Mouse (Mus musculus) spleen, postnatal 36 days (tissue): ENCODE data around the gene Mapt.
"Not testable (repeated sequence)": the region's sequence is repeated elsewhere in the genome, so short reads cannot be mapped to it uniquely, and the experiment has no call there.

Experiments
- DNase-seq, 2 experiments: peaks; one replicate each; pipeline ENCODE4 v3.0.0; 2022; ENCODE audit warnings: low spot score in 2 of 2, mixed read lengths in 1 of 2

Gene Mapt

DNA sequence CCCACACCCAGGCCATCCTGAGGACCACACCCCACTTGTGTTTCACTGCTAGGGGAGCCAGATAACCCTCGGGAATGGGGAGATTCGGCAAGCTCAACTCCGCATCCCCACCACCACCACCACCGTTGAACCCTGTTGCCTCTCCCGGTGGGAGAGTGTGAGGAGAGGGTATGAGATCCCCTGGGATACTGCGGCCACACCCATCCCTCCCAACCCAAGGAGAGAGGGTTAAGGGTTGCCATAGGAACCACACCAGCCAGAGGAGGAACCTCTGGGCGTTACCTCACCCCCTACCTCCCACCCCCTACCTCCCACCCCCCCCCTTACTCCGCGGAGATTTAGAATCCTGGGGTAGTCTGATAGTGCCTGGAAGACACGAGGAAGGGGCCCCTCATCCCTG lies 1.9 kb downstream of the Mapt start:
- DNase-seq, result no peak

DNA sequence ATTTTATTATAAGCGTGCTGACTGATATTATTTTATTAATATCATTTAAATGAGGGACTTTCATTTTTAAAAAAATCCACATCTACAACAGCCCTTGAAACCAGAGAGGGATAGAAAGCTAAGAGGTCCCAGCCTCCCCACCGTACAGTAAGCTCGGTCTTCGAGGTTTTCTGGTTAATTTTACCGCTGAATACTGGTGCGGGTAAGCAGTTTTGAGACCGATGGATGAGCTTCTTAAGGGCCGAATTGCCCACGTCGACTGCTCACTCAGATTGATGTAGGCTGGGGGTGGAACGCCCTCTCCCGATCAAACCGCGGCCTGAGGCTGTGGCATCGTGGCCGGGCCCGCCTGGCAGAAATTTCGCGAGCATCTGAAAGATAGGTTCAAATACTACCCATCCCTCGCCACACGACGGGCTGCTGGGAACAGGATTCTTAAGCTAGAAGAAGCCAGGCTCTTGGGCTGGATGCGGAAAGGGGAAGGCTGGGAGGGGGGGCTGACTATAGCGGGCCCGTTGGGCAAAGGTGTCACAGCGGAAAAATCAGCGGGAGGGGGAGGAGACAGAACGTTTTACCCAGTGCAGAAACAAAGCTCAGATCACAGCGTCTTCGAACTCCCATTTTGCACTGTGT lies 2.5 kb downstream of the Mapt start:
- DNase-seq, result no peak

- DNase-seq, result no peak
Observed at GRCm38 (mm10) chr11:104234680-104235079, 3.5 kb downstream of the Mapt start.

DNA sequence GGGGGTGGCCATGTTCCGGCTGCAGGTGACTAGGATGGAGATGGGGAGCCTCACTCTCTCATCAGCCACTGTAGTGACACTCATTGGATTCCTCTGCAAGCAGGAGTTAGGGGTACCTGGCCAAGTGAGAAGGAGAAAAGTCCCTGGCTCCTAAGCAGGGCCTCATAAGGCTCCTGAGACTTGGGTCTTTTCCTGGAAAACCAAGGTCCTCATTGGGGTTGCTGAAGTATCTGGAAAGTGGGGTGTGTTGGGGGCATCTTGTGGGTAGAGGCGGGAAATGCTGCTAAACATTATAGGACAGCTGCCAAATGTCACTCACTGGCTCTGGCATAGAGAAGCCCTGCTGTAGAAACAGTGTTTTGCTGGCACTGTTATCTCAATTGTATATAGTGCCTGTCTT lies 4.7 kb downstream of the Mapt start:
- no peak for DNase-seq

GRCm38 (mm10) chr11:104237226-104237625 lies 6.0 kb downstream of the Mapt start:
- no peak for DNase-seq

DNA sequence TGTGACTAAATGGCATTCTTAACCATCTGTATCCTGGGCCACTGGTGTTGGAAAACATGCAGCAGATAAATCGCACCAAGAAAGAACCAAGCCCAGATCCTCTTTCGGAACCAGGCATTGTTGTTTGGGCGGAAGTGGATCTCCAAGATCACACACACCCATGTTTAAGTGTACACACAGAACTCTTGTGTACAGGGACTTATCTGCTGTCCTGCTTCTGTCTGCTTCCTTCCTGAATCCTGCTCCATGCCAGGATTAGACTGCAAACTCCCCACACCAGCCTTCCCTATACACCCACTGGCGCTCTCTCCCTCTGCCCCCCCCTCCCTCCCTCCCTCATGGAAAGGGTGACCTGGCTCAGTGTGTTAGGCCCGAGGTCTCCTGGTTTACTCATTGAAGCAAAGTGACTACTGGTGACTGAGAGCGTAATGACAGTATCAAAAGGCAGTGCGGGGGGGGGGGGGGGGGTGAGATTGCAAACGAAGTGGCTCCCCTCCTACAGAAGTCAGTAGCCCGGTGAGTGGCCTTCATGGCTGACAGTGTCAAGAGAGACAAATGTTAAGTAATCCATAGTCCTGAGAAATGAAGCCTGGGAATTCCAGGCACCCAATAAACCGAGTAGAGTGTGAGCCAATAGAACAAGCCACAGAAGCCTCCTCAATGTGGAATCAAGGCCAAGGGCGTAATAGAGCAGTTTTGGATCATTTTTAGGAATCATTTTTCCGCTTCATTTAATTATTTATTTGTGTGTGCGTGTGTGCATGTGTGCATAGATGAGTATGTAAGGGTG lies 7.0 kb downstream of the Mapt start:
- DNase-seq, result no peak

GRCm38 (mm10) chr11:104245478-104245877 lies 14.3 kb downstream of the Mapt start:
- DNase-seq, result not testable (repeated sequence)

- DNase-seq, result no peak
Observed at GRCm38 (mm10) chr11:104246171-104246694, 15.0 kb downstream of the Mapt start.

DNA sequence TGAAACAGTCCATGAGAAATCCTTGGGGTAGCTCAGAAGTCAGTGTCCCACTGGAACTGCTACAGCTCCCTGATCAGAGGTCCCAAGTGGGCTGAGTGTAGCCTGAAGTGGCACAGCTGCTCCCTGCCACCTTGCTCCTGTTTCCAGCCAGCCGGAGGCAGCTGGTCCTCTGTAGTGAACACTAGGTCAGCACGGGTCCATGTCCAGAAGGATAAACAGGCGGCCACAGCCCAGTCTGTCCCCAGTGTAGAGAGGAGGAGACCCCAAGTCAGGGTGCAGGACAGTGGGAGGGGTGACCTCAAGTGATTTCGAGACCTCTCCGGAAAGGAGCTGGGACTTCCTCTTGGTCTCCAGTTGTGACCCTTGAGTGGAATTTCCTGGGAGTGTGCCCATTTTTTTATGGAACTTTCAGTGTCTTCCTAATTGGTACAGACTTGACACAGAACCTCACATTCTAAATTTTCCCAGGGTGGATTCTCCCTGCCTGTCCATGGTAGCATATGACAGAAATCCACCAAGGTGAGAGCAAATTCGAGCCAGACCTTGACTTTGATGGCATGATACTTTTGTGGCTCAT lies 16.0 kb downstream of the Mapt start:
- peak in 1 of 2 experiments; percentile 15 for DNase-seq

DNA sequence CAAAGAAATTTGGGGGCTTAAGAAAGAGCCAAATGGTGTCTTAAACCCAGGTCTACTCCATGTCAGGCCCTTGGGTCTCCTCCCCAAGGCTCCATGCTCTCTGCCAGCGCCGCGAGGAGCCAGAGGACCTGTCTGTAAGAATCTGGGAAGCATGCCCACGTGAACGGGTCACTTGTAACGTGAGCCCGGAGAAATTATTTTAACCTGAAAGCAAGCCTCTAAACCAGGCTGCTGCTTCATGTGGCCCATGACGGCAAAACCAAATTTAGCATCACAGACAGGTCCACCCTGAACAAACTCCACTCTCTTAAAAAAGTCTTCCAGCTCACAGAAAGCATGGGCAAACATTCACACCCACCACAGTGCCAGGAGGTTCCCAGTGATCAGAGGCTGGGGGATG lies 18.2 kb downstream of the Mapt start:
- DNase-seq, result no peak

DNA sequence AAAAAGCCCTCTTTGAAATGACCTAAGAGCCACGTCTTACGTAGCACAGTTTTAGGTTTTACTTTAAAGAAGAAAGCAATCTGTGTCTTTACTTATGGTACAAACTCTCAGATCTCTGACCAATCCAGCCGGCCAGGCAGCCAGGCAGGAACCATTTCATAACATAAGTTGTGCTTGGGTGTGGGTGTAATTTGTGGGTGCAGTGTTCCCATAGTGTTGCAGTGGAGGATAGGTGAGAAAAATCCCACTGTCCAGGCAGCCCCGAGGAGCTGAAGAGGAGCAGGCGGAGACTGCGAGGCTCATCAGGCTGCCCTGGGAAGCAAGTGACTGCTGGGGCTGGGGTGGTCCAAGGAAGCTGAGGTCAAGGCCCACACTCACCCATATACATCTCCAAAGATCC lies 19.9 kb downstream of the Mapt start:
- DNase-seq, result no peak

DNA sequence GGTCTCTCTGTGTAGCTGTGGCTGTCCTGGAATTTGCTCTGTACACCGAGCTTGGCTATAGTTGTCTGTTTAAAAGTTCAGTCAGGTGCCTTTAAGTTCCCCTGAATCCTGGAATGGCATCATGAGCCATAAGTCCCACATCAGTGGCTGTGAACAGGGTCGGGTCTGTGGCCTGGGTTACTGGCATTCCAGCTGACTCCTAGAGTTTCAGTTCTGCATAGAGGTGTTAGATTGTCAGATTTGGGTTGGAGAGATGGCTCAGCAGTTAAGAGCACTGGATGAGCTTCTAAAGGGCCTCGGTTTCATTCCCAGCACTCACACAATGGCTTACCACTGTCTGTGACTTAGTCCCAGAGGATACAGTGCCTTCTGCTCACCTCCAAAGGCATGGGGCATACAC lies 20.9 kb downstream of the Mapt start:
- no peak for DNase-seq

DNA sequence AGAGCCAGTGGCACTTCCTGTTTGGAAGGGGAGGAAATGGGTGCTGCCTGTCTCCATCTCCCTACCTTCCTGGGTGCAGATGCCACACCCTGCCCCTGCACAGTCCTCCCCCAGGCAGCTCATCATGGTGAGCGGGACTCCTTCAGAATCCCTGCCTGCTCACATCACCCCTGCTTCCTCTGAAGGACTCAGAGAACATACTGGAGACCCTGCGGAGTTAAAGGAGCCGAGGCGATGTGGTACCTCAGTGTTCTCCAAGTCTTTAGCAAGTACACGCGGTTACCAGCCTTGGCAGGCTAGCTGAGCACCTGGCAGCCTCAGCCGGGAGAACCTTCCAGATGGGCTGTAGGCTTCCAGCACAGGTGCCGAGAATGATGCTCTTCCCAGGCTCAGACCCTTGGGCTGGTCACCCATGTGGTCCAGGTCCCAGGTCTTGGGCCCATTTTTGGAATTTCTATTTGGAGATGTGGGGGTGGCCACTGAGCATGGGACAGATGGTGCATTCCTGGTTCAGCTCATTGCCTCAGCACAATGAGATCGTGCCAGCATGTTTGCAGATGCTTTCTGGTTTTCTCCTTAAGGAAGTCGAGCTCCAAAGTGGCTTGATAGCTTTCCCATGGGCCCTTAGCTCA lies 23.3 kb downstream of the Mapt start:
- DNase-seq, result no peak

GRCm38 (mm10) chr11:104256179-104256578 lies 25.0 kb downstream of the Mapt start:
- no peak for DNase-seq

DNA sequence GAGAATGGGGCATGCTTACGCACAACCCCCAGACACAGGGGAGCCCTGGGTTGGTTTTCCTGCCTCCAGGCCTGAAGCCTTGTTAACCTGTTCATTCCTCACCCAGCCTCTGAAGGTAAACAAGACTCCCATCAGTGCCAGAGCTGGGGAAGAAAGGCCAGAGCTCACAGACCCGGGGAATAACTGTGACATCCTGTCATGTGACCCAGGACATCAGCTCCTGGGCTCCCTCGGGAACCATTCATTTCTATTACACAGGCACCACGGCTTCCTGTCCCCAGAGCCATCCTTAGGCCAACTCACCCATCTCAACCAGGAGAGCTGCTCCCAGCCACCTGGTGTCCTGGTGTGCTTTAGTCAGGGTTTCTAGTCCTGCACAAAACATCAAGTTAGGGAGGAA lies 27.8 kb downstream of the Mapt start:
- DNase-seq, result no peak

GRCm38 (mm10) chr11:104264683-104265082 lies 33.5 kb downstream of the Mapt start:
- no peak for DNase-seq

GRCm38 (mm10) chr11:104265669-104266068 lies 34.5 kb downstream of the Mapt start:
- DNase-seq, result no peak

DNA sequence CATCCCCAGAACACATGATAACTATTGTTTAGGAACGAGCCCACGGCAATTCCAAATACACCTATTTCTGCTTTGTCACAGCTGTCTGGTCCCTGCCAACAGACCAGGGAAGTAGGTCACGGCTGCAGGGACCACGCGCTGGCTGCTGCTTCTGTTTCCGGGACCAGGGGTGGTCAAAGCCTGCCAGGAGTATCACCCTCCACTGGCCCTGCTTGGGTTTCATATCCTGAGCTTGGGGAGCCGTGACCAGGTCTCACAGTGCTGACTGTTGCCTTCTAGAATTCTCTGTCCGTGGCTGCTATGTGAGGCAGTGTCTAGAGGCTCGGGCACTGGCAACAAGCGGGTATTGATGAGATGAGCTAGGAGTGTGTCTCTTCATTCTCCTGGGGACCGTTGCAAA lies 36.2 kb downstream of the Mapt start:
- DNase-seq, result no peak

- no peak for DNase-seq
Observed at GRCm38 (mm10) chr11:104269385-104269822, 38.2 kb downstream of the Mapt start.

GRCm38 (mm10) chr11:104270452-104270851 lies 39.3 kb downstream of the Mapt start:
- DNase-seq, result no peak

DNA sequence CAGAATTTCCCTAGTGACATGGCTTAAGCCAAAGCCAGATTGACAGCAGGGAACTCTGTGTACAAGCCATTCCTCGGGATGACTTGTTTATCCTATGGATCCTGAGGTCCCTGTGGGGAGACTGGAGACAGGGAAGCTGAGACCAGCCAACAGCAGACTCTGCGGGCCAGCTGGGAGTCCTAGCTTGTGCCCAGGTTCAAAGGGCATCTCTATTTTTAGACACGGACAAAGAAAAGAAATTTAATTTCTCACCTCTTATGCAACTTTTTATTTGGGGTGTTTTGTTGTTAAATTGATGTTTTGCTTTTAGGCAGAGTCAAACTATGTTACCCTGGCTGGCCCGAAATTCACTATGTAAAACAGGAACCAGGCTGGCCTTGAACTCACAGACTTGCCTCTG lies 39.7 kb downstream of the Mapt start:
- DNase-seq, result no peak

DNA sequence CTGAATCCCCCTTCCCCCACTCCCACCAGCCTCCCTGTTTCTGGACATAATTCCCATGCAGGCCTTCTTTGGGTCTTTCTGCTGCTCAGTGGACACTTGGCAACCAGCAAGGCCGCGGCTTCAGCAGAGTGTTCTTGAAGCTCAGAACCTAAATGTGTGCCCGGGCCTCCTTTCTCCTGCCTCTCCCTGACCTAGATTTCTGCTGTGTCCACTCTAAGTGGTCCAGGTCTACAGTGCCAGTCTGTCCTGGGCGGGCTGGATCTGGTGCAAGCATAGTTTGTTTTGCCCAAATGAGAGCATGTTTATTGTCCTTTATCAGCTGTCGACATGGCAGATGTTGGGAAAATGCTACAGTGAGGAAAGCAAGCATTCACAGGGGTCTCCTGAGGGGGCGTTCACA lies 40.7 kb downstream of the Mapt start:
- DNase-seq, result no peak
